Mouse (Mus musculus) right cerebral cortex, adult 18-20 months (tissue): ENCODE data around the gene Tsnax.

Experiments
- DNase-seq: peaks from one replicate; pipeline ENCODE4 v3.0.0; 2022; ENCODE audit warnings: mixed read lengths

The Tsnax gene

DNA sequence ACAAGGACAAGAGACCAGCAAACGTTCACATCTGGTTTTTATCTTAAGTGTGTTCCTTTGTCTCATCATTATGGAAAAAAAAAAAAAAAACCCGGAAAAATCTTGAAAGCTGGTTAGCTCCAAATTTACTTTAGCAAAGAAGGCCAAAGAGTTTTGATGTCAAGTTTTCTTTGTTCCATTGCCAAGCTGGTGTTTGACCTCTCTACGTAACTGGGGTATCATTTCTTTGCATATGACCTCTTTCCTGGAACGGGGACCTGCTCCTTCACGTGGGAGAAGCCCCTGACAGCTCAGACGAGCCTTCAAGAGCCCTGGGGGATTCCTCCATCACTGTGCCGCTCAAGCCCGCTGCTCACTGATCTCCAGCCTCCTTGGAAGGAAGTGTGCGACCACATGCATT, 31.1 kb downstream of the Tsnax start:
- no peak for DNase-seq

DNA sequence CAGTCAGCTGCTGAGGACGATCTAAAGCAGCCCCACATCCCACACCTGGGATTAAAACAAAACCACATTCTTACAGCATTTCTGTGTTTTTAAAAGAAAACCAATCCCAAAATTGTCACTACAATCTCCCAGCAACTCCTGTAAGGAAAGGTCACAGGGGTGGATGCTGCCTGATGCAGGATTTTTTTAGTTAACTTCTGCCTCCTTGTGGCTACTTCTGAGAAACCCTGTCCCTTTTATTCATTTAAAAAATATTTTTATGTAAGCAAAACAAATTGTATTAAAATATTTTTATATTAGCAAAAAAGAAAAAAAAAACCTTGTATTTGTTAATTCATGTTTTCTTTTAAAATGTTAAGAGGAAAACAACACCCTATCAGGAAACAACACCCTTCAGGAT, 33.0 kb downstream of the Tsnax start:
- no peak for DNase-seq

DNA sequence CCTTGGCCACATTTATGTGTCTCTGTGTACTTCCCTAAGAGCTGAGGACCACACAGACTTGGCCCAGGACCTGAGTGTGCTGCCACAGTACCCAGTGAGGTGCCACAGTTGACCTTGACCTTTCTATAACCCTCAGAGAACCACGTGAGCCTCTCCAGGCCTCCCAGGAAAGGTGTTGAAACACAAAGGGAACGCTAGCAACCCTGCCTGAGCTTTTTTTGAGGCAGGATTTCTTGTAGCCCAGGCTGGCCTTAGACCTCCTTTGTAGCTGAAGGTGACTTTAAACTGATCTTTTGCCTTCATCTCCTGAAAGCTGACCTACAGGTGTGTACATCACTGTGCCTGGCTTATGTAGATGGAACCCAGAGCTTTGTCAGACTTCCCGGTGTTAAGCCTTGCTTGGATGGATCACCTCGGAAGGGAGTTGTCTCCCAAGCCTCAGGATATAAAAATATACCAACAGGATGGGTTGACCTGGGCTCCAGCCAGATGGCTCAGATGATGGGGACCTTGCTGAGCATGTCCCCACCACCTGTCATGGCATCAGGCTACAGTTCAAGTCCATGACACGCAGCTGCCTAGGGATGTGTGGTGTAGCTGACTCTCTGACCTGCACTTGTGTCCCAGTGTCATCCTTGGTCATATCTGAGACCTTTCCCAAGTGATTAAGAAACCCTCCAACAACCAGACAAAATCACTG, 36.4 kb downstream of the Tsnax start:
- no peak for DNase-seq

DNA sequence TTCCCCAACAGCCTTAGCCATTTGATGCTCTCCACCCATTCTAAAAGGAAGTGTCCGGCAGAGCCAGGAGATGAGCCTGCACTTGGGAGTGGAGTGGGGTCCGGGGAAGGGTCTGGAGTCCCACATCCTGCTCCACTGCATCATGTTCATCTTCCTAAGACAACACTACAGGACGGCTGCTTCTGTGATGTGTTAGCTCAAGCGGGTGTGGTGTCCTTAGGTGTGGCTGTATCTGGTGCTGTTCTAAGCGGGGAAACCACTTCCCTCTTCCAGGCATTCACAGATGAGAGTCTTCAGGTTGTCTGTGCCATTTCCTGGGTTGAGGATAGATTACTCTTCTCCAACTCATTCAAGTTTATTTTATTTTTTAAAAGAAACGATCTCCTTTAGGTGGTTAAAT, 37.0 kb downstream of the Tsnax start:
- DNase-seq, result no peak

DNA sequence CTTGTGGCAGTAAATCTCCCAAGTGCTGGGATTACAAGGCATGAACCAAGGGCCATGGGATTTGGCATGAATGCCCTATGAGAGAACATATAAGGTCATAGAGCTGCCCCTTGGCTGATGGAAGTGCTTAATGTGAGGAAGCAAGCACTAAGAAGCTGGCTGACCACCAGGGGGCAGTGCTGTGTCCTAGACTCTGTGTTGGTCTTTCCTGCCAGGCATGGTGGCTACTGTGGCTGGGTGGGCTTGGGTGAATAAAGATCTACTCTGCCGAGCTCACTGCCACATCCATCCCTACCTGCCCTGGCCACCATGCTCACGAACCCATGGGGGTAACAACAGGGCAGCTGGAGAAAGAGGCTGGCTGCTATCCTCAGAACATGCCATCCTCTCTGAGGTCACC, 39.2 kb downstream of the Tsnax start:
- peak; percentile 38 for DNase-seq

- peak; percentile 24 for DNase-seq
Measured at GRCm38 (mm10) chr8:125053505-125054435, 41.0 kb downstream of the Tsnax start, which contains the start of gene Disc1. TSS of gene Disc1 (plus strand) at chr8:125054195.

- peak; percentile 40 for DNase-seq
Measured at GRCm38 (mm10) chr8:125054436-125054810, 41.6 kb downstream of the Tsnax start.

DNA sequence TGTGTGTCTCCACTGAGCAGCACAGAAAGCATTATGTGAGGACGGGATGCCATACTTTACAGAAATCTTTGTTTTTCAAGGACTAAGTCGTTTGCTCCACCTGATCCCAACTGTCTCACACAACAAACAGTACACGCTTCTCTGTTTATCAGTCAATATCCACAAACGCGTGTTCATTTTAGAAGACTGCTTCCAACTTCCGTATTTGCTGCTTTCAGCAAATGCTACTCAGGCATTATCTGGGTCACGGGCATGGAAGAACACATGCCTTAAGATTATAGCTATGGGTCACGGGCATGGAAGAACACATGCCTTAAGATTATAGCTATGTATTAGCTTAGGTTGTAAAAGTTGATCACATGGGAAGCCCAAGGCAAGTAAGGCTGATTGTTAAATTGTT, 48.1 kb downstream of the Tsnax start:
- no peak for DNase-seq

GRCm38 (mm10) chr8:125065596-125065995, 52.8 kb downstream of the Tsnax start:
- no peak for DNase-seq

DNA sequence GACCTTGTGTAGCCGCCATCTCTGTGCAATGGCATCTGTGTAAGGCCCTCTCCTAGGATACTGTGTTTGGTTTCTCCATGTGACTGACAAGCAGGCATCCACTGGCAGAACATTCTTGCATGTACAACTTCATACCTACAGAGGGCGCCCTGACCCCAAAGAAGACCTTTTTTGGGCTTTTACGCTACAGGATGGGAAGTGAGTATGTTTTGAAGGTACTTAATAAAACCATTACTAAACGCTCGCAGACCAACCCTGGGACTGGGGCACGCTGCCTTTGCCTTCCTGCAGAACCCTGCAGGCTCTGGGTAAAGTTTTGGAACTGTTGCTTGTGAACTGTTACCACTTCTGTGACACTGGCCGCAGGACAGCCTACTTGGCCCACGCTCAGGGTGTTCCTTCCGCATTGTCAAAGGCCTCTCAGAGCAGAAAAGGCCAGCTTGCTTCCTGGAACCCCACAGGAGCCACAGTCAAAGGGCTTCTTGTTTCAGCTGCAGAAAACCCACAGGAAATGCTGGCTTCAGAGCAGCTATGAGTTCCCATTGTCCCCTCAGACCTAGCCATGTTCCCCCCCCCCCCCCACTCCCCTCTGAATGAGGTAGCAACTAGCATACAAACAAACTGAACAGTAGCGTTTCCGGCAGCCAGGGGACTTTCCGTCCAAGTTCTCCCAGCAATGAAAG, 54.3 kb downstream of the Tsnax start:
- DNase-seq, result peak; percentile 69

GRCm38 (mm10) chr8:125067596-125067960, 54.8 kb downstream of the Tsnax start:
- DNase-seq, result no peak

- no peak for DNase-seq
Measured at GRCm38 (mm10) chr8:125068146-125068905, 55.5 kb downstream of the Tsnax start.

DNA sequence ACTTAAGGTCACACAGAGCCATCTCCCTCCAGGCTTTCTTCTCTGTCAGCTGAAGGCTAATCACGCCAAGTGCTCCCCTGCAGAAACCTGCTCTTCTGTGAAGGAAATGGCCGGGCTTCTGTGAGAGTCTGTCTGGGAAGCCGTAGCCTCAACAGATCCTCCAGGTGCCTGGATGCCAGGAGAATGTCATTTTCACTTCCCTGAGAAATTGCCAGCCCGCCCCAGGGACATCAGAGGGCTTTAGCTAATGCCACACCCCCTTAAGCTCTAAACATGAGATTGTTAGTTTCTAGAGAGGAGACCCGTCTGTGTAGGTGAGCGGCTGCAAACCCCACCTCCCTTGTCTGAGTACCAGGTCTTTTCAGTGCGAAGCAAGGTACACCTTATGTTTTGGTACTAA, 56.5 kb downstream of the Tsnax start:
- no peak for DNase-seq

DNA sequence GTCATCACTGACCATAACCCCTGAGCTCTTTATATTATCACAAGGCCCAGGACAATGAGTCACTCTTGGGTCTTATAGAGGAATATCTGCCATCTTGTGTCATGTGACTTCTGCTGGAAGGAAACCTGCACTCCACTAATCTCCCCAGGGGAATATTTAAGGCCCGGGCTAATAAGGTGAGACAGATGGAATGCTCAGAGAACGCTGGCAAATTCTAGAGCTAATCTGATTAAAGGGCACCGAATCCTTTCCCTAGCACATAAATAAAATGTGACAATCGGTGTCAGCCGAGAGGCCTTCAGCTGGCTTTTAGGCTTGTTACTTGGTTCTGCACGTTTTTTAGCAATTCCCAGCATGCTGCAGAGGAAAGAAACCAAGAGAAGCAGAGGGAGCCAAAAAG, 56.9 kb downstream of the Tsnax start:
- no peak for DNase-seq

- no peak for DNase-seq
Measured at GRCm38 (mm10) chr8:125074141-125074540, 61.3 kb downstream of the Tsnax start.

DNA sequence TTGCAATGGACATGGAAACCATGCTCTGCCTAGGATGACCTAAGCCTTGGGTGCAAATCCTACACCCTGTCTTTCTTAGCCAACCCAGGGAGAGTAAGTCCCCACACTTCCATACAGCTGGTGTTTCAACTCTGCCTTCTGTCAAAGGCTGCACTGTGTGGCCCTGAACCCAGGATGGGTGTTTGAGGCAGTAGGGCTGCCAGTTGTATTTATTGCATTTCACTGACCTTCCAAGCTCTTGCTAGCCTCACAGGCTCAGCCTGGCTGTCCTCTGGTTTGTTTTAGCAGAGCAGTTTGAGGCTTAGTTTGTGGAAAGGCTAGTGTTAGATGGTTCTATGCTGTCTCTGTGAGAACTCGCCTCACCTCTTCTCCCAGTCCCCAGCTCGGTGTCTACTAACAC, 61.8 kb downstream of the Tsnax start:
- no peak for DNase-seq

DNA sequence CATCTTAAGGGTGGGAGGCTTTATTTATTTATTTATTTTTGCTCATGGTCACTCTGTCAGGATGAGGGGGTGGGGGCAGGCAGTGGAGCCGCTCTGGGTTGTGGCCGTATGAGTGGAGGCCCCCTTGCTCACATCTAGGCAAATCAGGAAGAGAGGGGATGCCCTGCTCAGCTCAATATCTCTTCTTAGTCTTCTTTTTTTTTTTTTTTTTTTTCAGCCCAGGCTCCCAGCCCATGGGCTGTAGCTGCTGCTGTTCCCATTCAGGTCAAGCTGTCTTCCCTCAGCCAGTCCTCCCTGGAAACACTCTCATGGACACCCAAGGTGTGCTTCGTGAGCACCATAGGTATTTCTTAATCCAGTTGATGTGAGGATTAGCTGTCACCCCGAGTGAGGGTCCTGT, 62.6 kb downstream of the Tsnax start:
- no peak for DNase-seq

GRCm38 (mm10) chr8:125077326-125077725, 64.5 kb downstream of the Tsnax start:
- DNase-seq, result no peak

DNA sequence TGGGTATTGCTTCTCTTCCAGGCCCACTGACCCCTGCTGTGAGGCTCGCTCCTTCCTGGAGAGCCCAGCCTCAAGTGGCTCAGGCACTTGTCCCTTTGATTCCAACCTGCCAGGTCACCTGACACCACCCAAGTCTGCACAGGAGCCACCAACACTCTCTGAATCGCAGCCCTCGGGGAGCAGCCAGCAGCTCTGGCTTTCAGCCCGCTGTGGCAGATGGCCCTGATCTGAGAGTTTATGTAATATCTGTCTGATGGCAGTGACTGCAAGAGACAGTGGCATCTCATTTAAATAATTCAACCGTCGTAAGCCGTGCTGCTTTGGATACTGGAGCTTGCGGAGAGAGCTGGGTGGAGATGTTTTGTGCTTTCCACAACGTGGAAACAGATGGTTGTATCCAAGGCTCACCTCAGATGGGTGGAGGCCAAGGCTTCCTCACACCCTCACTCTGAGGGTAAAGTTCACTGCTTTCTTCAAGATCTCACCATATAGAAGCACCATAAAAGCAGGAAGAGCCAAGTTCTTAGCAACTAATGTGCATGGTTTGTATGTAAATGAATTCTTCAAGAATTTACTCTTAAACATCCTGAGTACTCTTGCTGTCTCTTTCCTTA, 66.1 kb downstream of the Tsnax start:
- peak; percentile 90 for DNase-seq

DNA sequence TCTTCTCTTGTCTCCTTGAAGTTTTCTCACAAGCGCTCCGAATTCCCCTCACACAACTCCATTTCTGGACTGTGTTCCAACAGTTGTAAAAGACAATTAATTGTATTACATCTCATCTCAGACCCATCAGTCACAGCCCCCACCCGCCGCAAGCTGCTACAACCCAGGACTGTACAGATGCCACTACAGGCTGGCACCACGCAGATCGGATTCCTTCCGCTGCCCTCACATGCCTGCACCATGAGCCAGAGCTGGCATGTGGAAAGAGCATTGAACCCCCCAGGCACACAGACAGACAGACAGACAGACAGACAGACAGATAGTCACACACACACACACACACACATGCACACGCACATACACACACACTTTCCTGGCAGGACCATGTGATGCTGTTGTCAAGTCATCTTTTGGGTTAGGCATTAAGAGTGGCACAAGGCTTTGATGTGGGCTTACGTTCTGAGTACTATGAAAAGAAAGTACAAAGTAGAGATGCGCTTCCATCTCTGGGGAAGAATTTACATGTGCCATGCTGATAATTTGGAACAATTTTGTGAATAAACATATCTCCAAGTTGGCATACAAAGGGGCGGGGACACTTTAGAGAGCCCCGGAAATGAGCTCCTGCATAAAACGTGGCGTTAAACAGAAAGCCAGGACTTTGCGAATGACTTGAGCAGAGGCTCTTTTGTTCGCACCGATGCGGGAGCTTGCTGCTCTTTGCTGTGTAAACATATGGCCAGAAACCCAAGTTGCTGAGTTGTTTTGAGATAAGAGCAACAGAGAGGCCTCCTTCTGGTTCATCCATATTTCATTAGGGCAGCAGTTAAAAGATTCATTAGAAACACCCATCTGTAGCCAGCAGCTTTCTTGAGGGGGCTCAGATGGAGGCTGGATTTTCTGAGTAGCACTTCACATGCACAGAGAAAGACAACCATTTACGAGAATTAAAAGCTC, 67.9 kb downstream of the Tsnax start:
- DNase-seq, result no peak

DNA sequence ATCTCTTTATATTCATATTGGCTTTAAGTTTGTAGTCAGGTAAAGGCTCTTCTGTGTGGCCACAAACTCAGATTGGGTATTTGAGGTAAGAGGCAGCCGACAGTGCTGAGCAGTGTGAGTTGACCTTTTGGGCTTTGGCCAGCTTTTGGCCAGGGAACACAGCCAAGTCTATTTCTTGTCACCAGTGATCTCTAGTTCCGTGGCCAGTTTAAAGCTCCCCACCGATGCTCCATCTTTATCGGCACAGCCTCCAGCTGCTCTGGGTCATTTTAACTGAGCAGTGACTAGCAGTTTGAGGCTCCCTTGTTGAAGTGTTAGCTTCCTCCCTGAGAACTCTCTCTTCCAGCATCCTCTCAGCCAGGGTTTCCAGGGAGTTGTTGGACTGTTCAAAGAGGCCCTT, 70.9 kb downstream of the Tsnax start:
- no peak for DNase-seq
